Mouse (Mus musculus): ENCODE measurements at regions not wholly inside any gene's neighbourhood (a gene's known extent, or its start where the extent isn't known, plus 50 kb on each side); places are given as distances from the start of the nearest gene placed in this dataset.

GRCm38 (mm10) chr5:46278190-46278589 lies 420.8 kb upstream of the Lcorl start:
- no peak overlapping the region for H3K4me2 ChIP-seq (replicated peaks)
- H3K4me1 ChIP-seq: no peaks in the 10 kb centered on the region
- no peaks in the 10 kb centered on the region for H3K27me3 ChIP-seq
- no peaks in the 10 kb centered on the region for H3K9me3 ChIP-seq (replicated peaks)
- no peak overlapping the region for H3K27ac ChIP-seq
- H3K36me3 ChIP-seq: no peaks in the 10 kb centered on the region
- no peak overlapping the region for H3K9ac ChIP-seq
- ATAC-seq (ENCODE audit: low FRiP score): no peak
- H3K4me3 ChIP-seq: no peak overlapping the region

- Histone ChIP-seq H3K27ac (no peak overlapping the region), H3K4me2 (replicated peaks) (no peak overlapping the region), H3K27me3 (no peaks in the 10 kb centered on the region), H3K4me1 (no peaks in the 10 kb centered on the region), H3K4me3 (no peak overlapping the region), H3K36me3 (no peaks in the 10 kb centered on the region), H3K9ac (no peak overlapping the region), H3K9me3 (replicated peaks) (no peaks in the 10 kb centered on the region)
- ATAC-seq (ENCODE audit: low FRiP score): no peak
- 85% methylated on average over 6 of the region's 6 CpGs for WGBS
Observed at GRCm38 (mm10) chr5:46256730-46257129, 399.3 kb upstream of the Lcorl start.

GRCm38 (mm10) chr5:46253940-46254339 lies 396.5 kb upstream of the Lcorl start:
- Histone ChIP-seq H3K4me2 (replicated peaks) (no peak overlapping the region), H3K4me1 (no peaks in the 10 kb centered on the region), H3K27me3 (no peaks in the 10 kb centered on the region), H3K9me3 (replicated peaks) (no peaks in the 10 kb centered on the region), H3K4me3 (no peak overlapping the region), H3K27ac (no peak overlapping the region), H3K9ac (no peak overlapping the region), H3K36me3 (no peaks in the 10 kb centered on the region)
- ATAC-seq (ENCODE audit: low FRiP score): no peak

DNA sequence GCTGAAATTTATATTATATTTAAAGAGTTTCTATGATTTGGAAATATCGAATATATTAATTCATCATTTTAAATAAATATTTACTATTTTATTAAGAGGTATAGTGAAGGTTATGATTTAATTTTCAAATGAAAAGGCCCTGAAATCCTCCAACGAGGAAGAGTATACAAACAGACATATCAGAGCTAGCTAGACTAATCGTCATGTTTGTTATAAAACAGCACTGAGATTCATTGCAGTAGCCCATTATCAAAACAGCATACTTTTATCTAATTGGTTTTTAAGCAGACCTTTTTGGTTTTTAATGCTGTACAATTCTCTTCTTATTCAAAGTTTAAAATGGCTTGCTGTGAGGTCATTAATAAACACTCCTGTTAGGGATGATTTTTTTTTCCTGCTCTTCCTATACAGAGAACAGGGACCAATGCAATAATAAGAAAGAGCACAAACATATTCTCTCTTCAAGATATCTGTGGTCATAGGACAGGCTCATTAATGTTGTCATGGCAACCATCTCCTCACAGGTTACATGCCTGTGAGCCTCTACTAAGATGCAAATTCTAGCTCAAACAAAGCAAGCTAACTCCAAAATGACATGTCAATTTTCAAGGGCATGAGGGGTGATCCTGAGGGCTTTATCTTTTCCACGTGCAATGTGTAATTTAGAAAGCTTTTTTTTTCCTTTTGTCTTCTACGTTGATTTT lies 378.1 kb upstream of the Lcorl start:
- Histone ChIP-seq H3K36me3 (no peaks in the 10 kb centered on the region), H3K9ac (no peak overlapping the region), H3K27me3 (no peaks in the 10 kb centered on the region), H3K27ac (no peak overlapping the region; the same call in 1 of the 2 replicates), H3K4me1 (no peaks in the 10 kb centered on the region), H3K4me3 (no peak overlapping the region), H3K9me3 (replicated peaks) (no peaks in the 10 kb centered on the region), H3K4me2 (replicated peaks) (no peak overlapping the region)
- ATAC-seq (ENCODE audit: low FRiP score): peak; percentile 83
- WGBS: 59% methylated on average over 5 of the region's 5 CpGs

- Histone ChIP-seq H3K9ac (no peak overlapping the region), H3K4me1 (no peaks in the 10 kb centered on the region), H3K9me3 (replicated peaks) (no peaks in the 10 kb centered on the region), H3K27ac (no peak overlapping the region), H3K4me2 (replicated peaks) (no peak overlapping the region), H3K4me3 (no peak overlapping the region), H3K36me3 (no peaks in the 10 kb centered on the region), H3K27me3 (no peaks in the 10 kb centered on the region)
- ATAC-seq (ENCODE audit: low FRiP score): no peak
Observed at GRCm38 (mm10) chr5:46232780-46233179, 375.4 kb upstream of the Lcorl start.

GRCm38 (mm10) chr5:46228667-46229066 lies 371.3 kb upstream of the Lcorl start:
- no peaks in the 10 kb centered on the region for H3K9me3 ChIP-seq (replicated peaks)
- no peak overlapping the region for H3K27ac ChIP-seq
- H3K36me3 ChIP-seq: no peaks in the 10 kb centered on the region
- no peaks in the 10 kb centered on the region for H3K4me1 ChIP-seq
- ATAC-seq (ENCODE audit: low FRiP score): no peak
- WGBS: 75% methylated on average over 3 of the region's 3 CpGs
- H3K27me3 ChIP-seq: no peaks in the 10 kb centered on the region
- H3K9ac ChIP-seq: no peak overlapping the region
- H3K4me3 ChIP-seq: no peak overlapping the region
- no peak overlapping the region for H3K4me2 ChIP-seq (replicated peaks)

DNA sequence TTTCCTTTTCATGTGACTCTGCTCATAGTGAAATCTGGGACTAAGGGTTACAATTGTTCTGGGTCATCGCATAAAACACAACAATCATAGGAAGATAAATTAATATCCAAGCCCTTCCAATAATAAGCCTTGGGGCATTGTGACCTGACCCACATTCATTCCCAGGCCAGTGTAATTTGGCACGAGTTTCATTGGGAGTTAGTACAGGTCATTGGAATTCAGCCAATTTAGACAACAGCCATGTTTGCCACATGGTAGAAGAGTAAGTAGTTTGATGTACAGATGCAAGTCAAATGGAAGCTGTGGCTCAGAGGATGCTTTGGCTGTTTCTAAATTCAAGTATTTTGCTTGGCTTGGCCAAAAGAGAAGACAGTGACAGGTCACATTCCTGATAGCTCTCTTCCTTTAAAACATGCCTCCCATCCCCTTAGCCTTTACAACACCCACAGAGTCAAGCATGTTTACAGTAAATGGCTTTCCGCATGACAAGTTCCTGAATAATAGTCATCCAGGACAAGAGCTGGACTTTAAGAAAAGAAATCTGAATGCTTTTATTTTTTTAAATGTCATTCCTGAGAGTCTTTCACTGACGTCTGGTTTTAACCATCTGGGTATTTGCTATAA lies 355.5 kb upstream of the Lcorl start:
- Histone ChIP-seq H3K4me1 (no peaks in the 10 kb centered on the region), H3K27me3 (no peaks in the 10 kb centered on the region), H3K36me3 (no peaks in the 10 kb centered on the region), H3K4me2 (replicated peaks) (no peak overlapping the region), H3K27ac (no peak overlapping the region), H3K4me3 (no peak overlapping the region), H3K9ac (no peak overlapping the region), H3K9me3 (replicated peaks) (no peaks in the 10 kb centered on the region)
- no peak for ATAC-seq (ENCODE audit: low FRiP score)
- WGBS: 67% methylated on average over 4 of the region's 4 CpGs

GRCm38 (mm10) chr5:46209076-46209475 lies 351.7 kb upstream of the Lcorl start:
- ATAC-seq (ENCODE audit: low FRiP score): no peak
- H3K4me1 ChIP-seq: no peaks in the 10 kb centered on the region
- no peaks in the 10 kb centered on the region for H3K27me3 ChIP-seq
- H3K4me2 ChIP-seq (replicated peaks): no peak overlapping the region
- H3K27ac ChIP-seq: no peak overlapping the region
- H3K36me3 ChIP-seq: no peaks in the 10 kb centered on the region
- H3K9ac ChIP-seq: no peak overlapping the region
- 81% methylated on average over 2 of the region's 2 CpGs for WGBS
- H3K9me3 ChIP-seq (replicated peaks): no peaks in the 10 kb centered on the region
- H3K4me3 ChIP-seq: no peak overlapping the region

DNA sequence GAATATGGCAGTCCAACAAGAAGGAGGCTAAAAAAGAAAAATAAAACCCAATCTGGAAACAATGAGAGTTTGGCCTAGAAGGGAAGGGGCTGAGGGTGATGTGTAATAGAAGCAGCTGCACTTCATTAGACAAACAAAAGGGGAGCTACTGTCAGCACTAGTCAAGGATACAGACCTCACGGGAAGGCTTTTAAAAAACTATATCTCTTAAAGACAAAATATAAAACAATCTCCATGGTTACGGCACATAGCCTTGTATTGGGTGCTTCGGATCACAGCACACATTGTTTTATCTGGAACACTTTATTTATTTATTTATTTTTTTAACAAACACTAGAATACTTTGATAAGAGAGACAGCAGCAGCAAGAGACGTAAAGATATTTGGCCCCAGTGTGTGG lies 346.3 kb upstream of the Lcorl start:
- WGBS: 65% methylated on average over 4 of the region's 4 CpGs
- Histone ChIP-seq H3K36me3 (no peaks in the 10 kb centered on the region), H3K9me3 (replicated peaks) (no peaks in the 10 kb centered on the region), H3K27me3 (no peaks in the 10 kb centered on the region), H3K4me3 (no peak overlapping the region), H3K4me1 (peaks cover 6% of the 10 kb centered on the region; the same call in 1 of the 2 replicates), H3K9ac (no peak overlapping the region), H3K4me2 (replicated peaks) (no peak overlapping the region), H3K27ac (no peak overlapping the region)
- ATAC-seq (ENCODE audit: low FRiP score): no peak

GRCm38 (mm10) chr5:46202457-46202772 lies 345.0 kb upstream of the Lcorl start:
- WGBS: 90% methylated on average over 2 of the region's 2 CpGs
- H3K4me1 ChIP-seq: peaks cover 6% of the 10 kb centered on the region; the same call in 1 of the 2 replicates
- no peak overlapping the region for H3K9ac ChIP-seq
- H3K4me2 ChIP-seq (replicated peaks): no peak overlapping the region
- no peak overlapping the region for H3K27ac ChIP-seq
- H3K36me3 ChIP-seq: no peaks in the 10 kb centered on the region
- no peak for ATAC-seq (ENCODE audit: low FRiP score)
- H3K4me3 ChIP-seq: no peak overlapping the region
- no peaks in the 10 kb centered on the region for H3K9me3 ChIP-seq (replicated peaks)
- H3K27me3 ChIP-seq: no peaks in the 10 kb centered on the region

DNA sequence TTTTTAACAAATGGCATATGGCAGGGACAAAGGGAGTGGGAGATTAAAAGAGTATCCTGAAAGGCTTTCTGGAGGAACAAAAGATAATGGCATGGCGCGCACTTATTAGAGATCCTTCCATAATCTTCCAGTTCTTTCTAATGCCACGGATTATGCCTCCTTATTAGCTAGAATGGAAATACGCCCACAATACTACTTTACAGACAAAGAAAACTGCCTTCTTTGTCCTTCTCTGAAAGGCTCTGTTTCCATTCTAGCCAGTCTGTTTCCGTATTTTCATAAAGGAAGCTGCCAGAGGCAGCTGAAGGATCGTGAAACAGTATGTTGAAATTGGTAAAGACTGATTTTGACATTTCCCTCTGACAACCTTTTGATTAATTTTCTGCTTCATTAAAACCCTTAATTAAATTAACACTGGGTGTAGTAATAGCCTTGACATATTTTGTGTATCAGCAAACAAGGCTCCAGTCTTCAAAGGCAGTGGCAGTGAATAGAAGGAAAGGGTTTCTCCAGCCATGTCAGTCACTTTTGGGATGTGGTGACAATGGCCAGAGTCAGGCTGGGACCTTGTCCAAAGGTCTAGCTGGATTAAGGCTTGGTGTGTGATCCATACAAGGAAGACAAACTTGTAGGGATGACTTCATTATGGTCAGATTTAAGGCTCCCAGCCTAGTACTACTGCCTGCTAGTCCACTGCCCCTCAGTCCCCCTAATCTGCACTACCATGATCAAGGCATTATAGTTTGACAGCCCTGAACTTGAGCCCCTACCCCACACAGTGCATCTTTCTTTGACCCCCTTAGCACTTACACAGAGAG lies 344.4 kb upstream of the Lcorl start:
- Histone ChIP-seq H3K4me1 (peaks cover 6% of the 10 kb centered on the region; the same call in 1 of the 2 replicates), H3K36me3 (no peaks in the 10 kb centered on the region), H3K4me2 (replicated peaks) (no peak overlapping the region), H3K27me3 (no peaks in the 10 kb centered on the region), H3K9me3 (replicated peaks) (no peaks in the 10 kb centered on the region), H3K27ac (no peak overlapping the region), H3K4me3 (no peak overlapping the region), H3K9ac (no peak overlapping the region)
- peak; percentile 70 for ATAC-seq (ENCODE audit: low FRiP score)
- WGBS: 45% methylated on average over 6 of the region's 6 CpGs

- 91% methylated on average over 2 of the region's 2 CpGs for WGBS
- Histone ChIP-seq H3K27ac (no peak overlapping the region), H3K27me3 (no peaks in the 10 kb centered on the region), H3K36me3 (no peaks in the 10 kb centered on the region), H3K4me2 (replicated peaks) (no peak overlapping the region), H3K9ac (no peak overlapping the region), H3K4me3 (no peak overlapping the region), H3K9me3 (replicated peaks) (no peaks in the 10 kb centered on the region), H3K4me1 (no peaks in the 10 kb centered on the region)
- ATAC-seq (ENCODE audit: low FRiP score): no peak
Observed at GRCm38 (mm10) chr5:46186908-46187307, 329.5 kb upstream of the Lcorl start.

DNA sequence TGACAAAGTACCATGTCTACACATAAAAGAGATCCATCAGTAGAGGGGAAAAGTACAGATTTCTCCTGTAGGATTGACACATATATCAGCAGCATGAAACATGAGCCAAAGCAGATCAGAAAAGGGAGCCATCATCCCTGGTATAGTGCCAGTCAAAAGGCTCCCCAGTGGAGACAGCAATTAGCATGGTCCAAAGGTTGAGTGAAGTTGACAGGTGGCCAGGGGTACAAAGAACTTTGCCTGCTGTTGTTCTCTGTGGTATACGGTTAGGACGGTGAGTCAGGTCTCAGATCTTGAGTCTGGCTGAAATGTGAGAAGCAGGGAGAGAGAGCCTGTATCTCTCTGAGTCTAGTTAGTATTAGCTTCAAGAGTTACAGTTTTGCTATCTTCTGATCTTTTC lies 324.7 kb upstream of the Lcorl start:
- no peak overlapping the region for H3K4me2 ChIP-seq (replicated peaks)
- no peak overlapping the region for H3K27ac ChIP-seq
- no peaks in the 10 kb centered on the region for H3K27me3 ChIP-seq
- ATAC-seq (ENCODE audit: low FRiP score): no peak
- H3K4me1 ChIP-seq: no peaks in the 10 kb centered on the region
- no peaks in the 10 kb centered on the region for H3K9me3 ChIP-seq (replicated peaks)
- H3K36me3 ChIP-seq: no peaks in the 10 kb centered on the region
- no peak overlapping the region for H3K9ac ChIP-seq
- 61% methylated on average over 2 of the region's 2 CpGs for WGBS
- H3K4me3 ChIP-seq: no peak overlapping the region

Measured in hindbrain, embryonic 12.5 days (tissue).